Mouse (Mus musculus) kidney, adult 2 months (tissue): ENCODE data around the gene Aplnr. TPM values are rescaled to one million over a fixed set of nuclear protein-coding genes. Genes with fewer than 3 reads are reported as not detected.
A peak's percentile ranks its signal among the peaks of the same experiment; 100 is the strongest.

Experiments used
- DNase-seq: peaks from one replicate; pipeline ENCODE4 v3.0.0; 2021
- H3K27ac ChIP-seq: fragments of 200-500 bp; 2 replicates; pipeline ENCODE4 v1.5.1; 2012; ENCODE audit warnings: low read depth, low read length, control low read depth, inconsistent platforms; ENCODE audit not compliant: insufficient read depth
- H3K27me3 ChIP-seq: fragments of 200-500 bp; replicated peaks from 2 replicates; pipeline ENCODE4 v1.6.1; 2012; ENCODE audit warnings: mild to moderate bottlenecking, moderate library complexity, low read length, inconsistent platforms; ENCODE audit not compliant: control insufficient read depth, insufficient read depth
- H3K36me3 ChIP-seq: fragments of 200-500 bp; 2 replicates; pipeline ENCODE4 v1.6.1; 2012; ENCODE audit warnings: mild to moderate bottlenecking, moderate library complexity, low read length, inconsistent platforms; ENCODE audit not compliant: control insufficient read depth, insufficient read depth
- H3K4me1 ChIP-seq: fragments of 200-500 bp; 2 replicates; pipeline ENCODE4 v1.6.1; 2011; ENCODE audit warnings: low read length; ENCODE audit not compliant: control insufficient read depth, insufficient read depth
- H3K4me3 ChIP-seq: fragments of 200-500 bp; 2 replicates; pipeline ENCODE4 v1.5.1; 2011; ENCODE audit warnings: mild to moderate bottlenecking, low read depth, low read length, control low read depth; ENCODE audit not compliant: insufficient read depth
- CTCF ChIP-seq: fragments of 200-500 bp; conservative IDR thresholded peaks from 2 replicates; pipeline ENCODE4 v1.5.1; 2011; ENCODE audit warnings: low read depth, mild to moderate bottlenecking, control low read depth, low read length, moderate library complexity, mixed read lengths; ENCODE audit not compliant: insufficient read depth, insufficient read length
- POLR2A ChIP-seq: fragments of 200-500 bp; IDR thresholded peaks from one replicate; pipeline ENCODE4 v1.6.1; 2011; ENCODE audit warnings: low read depth, low read length, control low read depth
- WGBS: fragments of 180-500 bp; shearing (Covaris S2); methylation state at CpG from one replicate; pipeline ENCODE4 v1.1.7; 2018; 5-methylcytosine and 5-hydroxymethylcytosine counted together
- polyA plus RNA-seq: library from polyadenylated mRNA; depleted of rRNA; stranded (reverse); fragments of >200 nt; gene quantifications from 2 replicates; pipeline ENCODE4 v1.2.3, GENCODE M21; 2012

The Aplnr gene
- polyA plus RNA-seq, 1 experiment: 16.6 TPM

- H3K4me3 ChIP-seq: peak overlapping the region; percentile 42
- WGBS: 58% methylated on average over 10 of the region's 10 CpGs
- H3K4me1 ChIP-seq: no peaks in the 10 kb centered on the region
- no peaks in the 10 kb centered on the region for H3K27me3 ChIP-seq
- H3K36me3 ChIP-seq: no peaks in the 10 kb centered on the region
- DNase-seq: no peak
- TF ChIP-seq CTCF: no peak
- TF ChIP-seq POLR2A: no peak
- peak overlapping the region; percentile 6; the same call in 1 of the 2 replicates for H3K27ac ChIP-seq
Observed at GRCm38 (mm10) chr2:85137601-85138140, 1.6 kb downstream of the Aplnr start.

DNA sequence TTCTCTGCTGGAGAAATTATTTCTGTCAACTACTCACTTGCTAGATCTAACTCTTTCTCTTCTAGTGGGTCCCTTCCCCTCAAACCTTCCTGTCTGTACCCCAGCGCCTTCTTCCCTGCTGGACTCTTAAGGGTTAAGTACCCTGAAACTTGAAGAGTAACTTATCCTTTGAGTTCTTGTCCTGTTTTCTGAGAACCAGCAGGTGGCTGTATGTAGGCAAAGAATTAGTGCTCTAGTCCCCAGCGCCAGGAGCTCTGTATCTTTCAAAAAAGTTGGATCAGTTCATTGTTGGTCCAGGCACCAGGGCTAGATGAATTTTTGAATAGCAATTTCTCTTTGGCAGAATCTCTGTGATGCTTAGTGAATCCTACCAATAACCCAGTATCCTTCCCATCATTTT lies 2.1 kb downstream of the Aplnr start:
- TF ChIP-seq POLR2A: no peak
- TF ChIP-seq CTCF: no peak
- Histone ChIP-seq H3K4me3 (no peak overlapping the region), H3K36me3 (no peaks in the 10 kb centered on the region), H3K4me1 (no peaks in the 10 kb centered on the region), H3K27ac (peak overlapping the region; percentile 51; the same call in 1 of the 2 replicates), H3K27me3 (no peaks in the 10 kb centered on the region)
- WGBS: 29% methylated on average over 2 of the region's 2 CpGs
- no peak for DNase-seq

GRCm38 (mm10) chr2:85139393-85139792 lies 3.4 kb downstream of the Aplnr start:
- Histone ChIP-seq H3K4me3 (no peak overlapping the region), H3K27ac (peak overlapping the region; percentile 51; the same call in 1 of the 2 replicates), H3K27me3 (no peaks in the 10 kb centered on the region), H3K36me3 (no peaks in the 10 kb centered on the region), H3K4me1 (no peaks in the 10 kb centered on the region)
- TF ChIP-seq POLR2A (no peak), CTCF (no peak)
- peak; percentile 56 for DNase-seq
- WGBS: 67% methylated on average over 4 of the region's 4 CpGs

- Histone ChIP-seq H3K27me3 (no peaks in the 10 kb centered on the region), H3K4me3 (no peak overlapping the region; the same call in 1 of the 2 replicates), H3K4me1 (no peaks in the 10 kb centered on the region), H3K36me3 (no peaks in the 10 kb centered on the region), H3K27ac (peak overlapping the region; percentile 18; the same call in 1 of the 2 replicates)
- DNase-seq: no peak
- WGBS: 64% methylated on average over 7 of the region's 7 CpGs
- TF ChIP-seq CTCF: no peak
- no peak for TF ChIP-seq POLR2A
Observed at GRCm38 (mm10) chr2:85139846-85140245, 3.8 kb downstream of the Aplnr start.

GRCm38 (mm10) chr2:85140833-85141232 lies 4.8 kb downstream of the Aplnr start:
- H3K27me3 ChIP-seq: no peaks in the 10 kb centered on the region
- no peaks in the 10 kb centered on the region for H3K36me3 ChIP-seq
- H3K4me1 ChIP-seq: no peaks in the 10 kb centered on the region
- TF ChIP-seq CTCF: no peak
- no peak for TF ChIP-seq POLR2A
- H3K4me3 ChIP-seq: no peak overlapping the region
- no peak overlapping the region for H3K27ac ChIP-seq
- DNase-seq: no peak

DNA sequence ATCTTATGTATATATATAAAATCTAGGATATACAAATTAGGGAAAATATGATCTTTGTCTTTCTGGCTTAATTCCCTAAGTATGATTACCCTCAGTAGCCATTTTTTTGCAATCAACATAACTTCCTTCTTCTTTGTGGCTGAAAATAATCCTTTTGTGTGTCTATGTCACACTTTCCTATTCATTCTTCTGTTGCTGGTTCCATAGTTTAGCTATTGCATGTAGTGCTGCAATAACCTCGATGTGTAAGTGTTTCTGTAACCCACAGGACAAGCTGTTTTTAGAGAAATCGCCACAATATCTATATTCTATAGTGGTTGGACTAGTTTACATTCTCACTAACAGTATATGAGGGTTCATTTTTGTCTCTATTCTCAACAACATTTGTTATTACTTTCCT lies 8.9 kb downstream of the Aplnr start:
- no peak for DNase-seq
- Histone ChIP-seq H3K27me3 (no peaks in the 10 kb centered on the region), H3K27ac (no peak overlapping the region), H3K4me1 (no peaks in the 10 kb centered on the region), H3K36me3 (no peaks in the 10 kb centered on the region), H3K4me3 (no peak overlapping the region)
- WGBS: 84% methylated on average over 2 of the region's 2 CpGs
- TF ChIP-seq POLR2A: no peak
- TF ChIP-seq CTCF: no peak

GRCm38 (mm10) chr2:85145346-85145745 lies 9.3 kb downstream of the Aplnr start:
- H3K27me3 ChIP-seq: no peaks in the 10 kb centered on the region

GRCm38 (mm10) chr2:85147481-85147880 lies 11.5 kb downstream of the Aplnr start:
- Histone ChIP-seq H3K4me1 (no peaks in the 10 kb centered on the region), H3K36me3 (no peaks in the 10 kb centered on the region), H3K27me3 (no peaks in the 10 kb centered on the region), H3K4me3 (no peak overlapping the region), H3K27ac (no peak overlapping the region)
- TF ChIP-seq CTCF (no peak), POLR2A (no peak)
- no peak for DNase-seq
- 75% methylated on average over 2 of the region's 2 CpGs for WGBS

More at GRCm38 (mm10) chr2:85145346-85145745, 9.3 kb downstream of the Aplnr start:
- no peak for TF ChIP-seq POLR2A
- no peak for TF ChIP-seq CTCF
- Histone ChIP-seq H3K36me3 (no peaks in the 10 kb centered on the region), H3K4me1 (no peaks in the 10 kb centered on the region), H3K27ac (no peak overlapping the region), H3K4me3 (no peak overlapping the region)
- DNase-seq: no peak
- 64% methylated on average over 3 of the region's 3 CpGs for WGBS
